Mouse (Mus musculus) erythroblast, embryonic 14.5 days (primary cell): Measurements from ENCODE around the gene Serpina3i.

Experiments
- GATA1 ChIP-seq: IDR thresholded peaks from 2 replicates; pipeline ENCODE4 v1.6.1; 2012; ENCODE audit warnings: low read length, inconsistent platforms, mixed read lengths
- TAL1 ChIP-seq: IDR thresholded peaks from 3 replicates; pipeline ENCODE4 v1.6.1; 2012; ENCODE audit warnings: low read length, inconsistent platforms, mixed read lengths

DNA sequence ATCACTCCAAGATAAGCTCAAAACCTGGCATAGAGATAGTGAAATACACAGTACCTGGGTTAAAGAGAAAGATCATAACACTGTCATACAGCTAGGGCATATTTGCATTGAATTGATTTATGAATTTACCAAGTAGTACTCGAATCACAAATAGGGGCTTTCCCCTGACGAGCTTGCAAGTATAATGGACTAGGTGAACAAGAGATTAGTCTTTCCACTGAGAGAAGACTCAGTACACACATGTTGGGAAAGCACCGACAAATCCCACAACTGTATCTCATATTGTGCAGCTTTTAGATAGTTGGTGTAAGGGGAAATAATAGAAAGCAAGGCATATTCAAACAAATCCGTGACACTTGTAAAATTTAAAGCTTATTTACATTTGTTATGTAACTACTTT lies 43.1 kb downstream of the Serpina3i start:
- no peak for TF ChIP-seq GATA1
- TF ChIP-seq TAL1: no peak
